Mouse (Mus musculus) intestine, embryonic 16.5 days (tissue): ENCODE results near the gene Max. TPM values are rescaled to one million over a fixed set of nuclear protein-coding genes. Genes with fewer than 3 reads are reported as not detected.

ENCODE experiments used
- polyA plus RNA-seq: library from polyadenylated mRNA; unstranded; fragments of >200 nt; fragmentation: Nextera tagmentation; extraction: Ambion mirVana; gene quantifications from 2 replicates; pipeline ENCODE4 v1.2.1, GENCODE M21; 2015

Max gene
- polyA plus RNA-seq, 1 experiment from 2014 or later = 15.0 TPM

Other genes starting within 250 kb of the Max start
- gene Churc1, start 196.7 kb downstream of the Max start, polyA plus RNA-seq = 121 and 130 TPM in 2 replicates
- gene Fntb, start 196.6 kb downstream of the Max start, polyA plus RNA-seq = 27.9 and 29.5 TPM in 2 replicates
- gene Gpx2, start 166.6 kb downstream of the Max start, polyA plus RNA-seq = 69.0 and 91.0 TPM in 2 replicates
- gene Rab15, start 139.3 kb downstream of the Max start, polyA plus RNA-seq = 17.6 and 18.7 TPM in 2 replicates